Mouse (Mus musculus): ENCODE data around the gene Lpin1.

- TF ChIP-seq CTCF (IDR thresholded peaks at IDR 0.05; ENCODE audit: low read depth, low read length) (no peak), POLR2A (IDR thresholded peaks at IDR 0.05; ENCODE audit: extremely low read depth, insufficient read depth, low read length) (no peak)
Observed at GRCm38 (mm10) chr12:16593014-16593413, 17.8 kb downstream of the Lpin1 start.

All from liver, adult 2 months (tissue).